Mouse (Mus musculus) ES-E14 (cell line): ENCODE results near the gene Ulk2. TPM values are rescaled to one million over a fixed set of nuclear protein-coding genes. Genes with fewer than 3 reads are reported as not detected.
A peak's percentile ranks its signal among the peaks of the same experiment; 100 is the strongest.

Experiments used
- DNase-seq: peaks from one replicate; pipeline ENCODE4 v3.0.0-alpha.2; 2013; ENCODE audit warnings: low read depth, low spot score
- H3K27ac ChIP-seq: 2 replicates; pipeline ENCODE4 v1.5.1; 2012; ENCODE audit warnings: low read depth, mild to moderate bottlenecking, low read length, moderate library complexity, mixed read lengths; ENCODE audit not compliant: poor library complexity, insufficient read depth, severe bottlenecking
- H3K36me3 ChIP-seq: 2 replicates; pipeline ENCODE4 v1.6.1; 2012; ENCODE audit warnings: mild to moderate bottlenecking, low read length, moderate library complexity, mixed read lengths; ENCODE audit not compliant: control insufficient read depth, poor library complexity, insufficient read depth, severe bottlenecking
- H3K4me1 ChIP-seq, 2 experiments: fragments of 150-350 bp in 1 of 2; sonication (generic) in 1 of 2; 2 replicates each; pipeline ENCODE4 v1.6.1; 2012; ENCODE audit warnings: low read length in 2 of 2, mild to moderate bottlenecking in 1 of 2, mixed read lengths in 1 of 2; ENCODE audit not compliant: control insufficient read depth in 2 of 2, insufficient read depth in 2 of 2, poor library complexity in 1 of 2
- H3K4me3 ChIP-seq, 2 experiments: fragments of 150-350 bp in 1 of 2; sonication (generic) in 1 of 2; 2 replicates each; pipeline ENCODE4 v1.5.1; 2012; ENCODE audit warnings: low read length in 2 of 2, low read depth in 1 of 2, mild to moderate bottlenecking in 1 of 2, mixed read lengths in 1 of 2; ENCODE audit not compliant: insufficient read depth in 1 of 2, poor library complexity in 1 of 2, severe bottlenecking in 1 of 2
- H3K9ac ChIP-seq: 2 replicates; pipeline ENCODE4 v1.6.1; 2012; ENCODE audit warnings: low read depth, mild to moderate bottlenecking, low read length, mixed read lengths; ENCODE audit not compliant: poor library complexity, insufficient read depth, severe bottlenecking
- H3K9me3 ChIP-seq: fragments of 150-350 bp; sonication (generic); 2 replicates; pipeline ENCODE4 v1.6.1; 2012; ENCODE audit warnings: low read depth, mild to moderate bottlenecking, low read length; ENCODE audit not compliant: control insufficient read depth, insufficient read depth
- CHD2 ChIP-seq: IDR thresholded peaks from 2 replicates; pipeline ENCODE4 v1.6.1; 2014; ENCODE audit warnings: mild to moderate bottlenecking, low read depth, low read length, inconsistent platforms
- HCFC1 ChIP-seq: IDR thresholded peaks from 2 replicates; pipeline ENCODE4 v1.6.1; 2012; ENCODE audit warnings: low read length, inconsistent platforms, borderline replicate concordance; ENCODE audit not compliant: insufficient read depth
- MAFK ChIP-seq: IDR thresholded peaks from 2 replicates; pipeline ENCODE4 v1.6.1; 2014; ENCODE audit warnings: mild to moderate bottlenecking, low read depth, low read length, inconsistent platforms; ENCODE audit not compliant: insufficient read depth
- ZC3H11A ChIP-seq: IDR thresholded peaks from 2 replicates; pipeline ENCODE4 v1.6.1; 2012; ENCODE audit warnings: low read depth, mild to moderate bottlenecking, inconsistent platforms, low read length, borderline replicate concordance
- ZNF384 ChIP-seq: IDR thresholded peaks from 2 replicates; pipeline ENCODE4 v1.6.1; 2012; ENCODE audit warnings: low read depth, low read length, inconsistent platforms
- in situ Hi-C, 2 experiments: fragments of 600-800 bp; cut with MboI; formaldehyde crosslinking; loops; one replicate each; pipeline ENCODE4 v1.15.1; 2025; ENCODE audit warnings: low sequenced_read_pairs in 2 of 2, inconsistent platforms in 1 of 2; ENCODE audit not compliant: unreplicated experiment in 2 of 2
- total RNA-seq: library from RNA; depleted of rRNA; stranded (reverse); fragments of 300-350 nt; gene quantifications from 2 replicates; pipeline ENCODE4 v1.2.3, GENCODE M21; 2012; rRNA removed

Ulk2 gene
- total RNA-seq, 1 experiment, result 4.3 TPM

DNA sequence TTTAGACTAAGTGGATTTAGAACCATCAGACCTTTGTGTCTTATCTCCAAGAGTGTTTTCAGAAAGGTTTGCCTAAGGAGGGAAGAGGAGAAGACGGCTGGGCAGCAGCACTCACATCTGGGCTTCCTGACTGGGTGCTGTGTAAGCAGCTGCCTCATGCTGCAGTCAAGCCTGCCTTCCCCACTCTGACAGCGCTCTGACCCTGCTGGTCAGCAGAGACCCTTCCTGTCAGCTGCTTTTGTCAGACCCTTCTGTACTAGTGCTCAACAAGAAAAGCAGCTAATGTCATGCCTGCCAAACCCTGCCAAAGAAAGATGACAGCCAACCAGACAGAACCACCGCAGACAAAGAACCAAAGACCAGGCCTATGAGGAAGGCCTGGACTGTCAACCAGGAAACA is 111.1 kb downstream of the Ulk2 start:
- peaks cover 11% of the 10 kb centered on the region for H3K36me3 ChIP-seq
- no peaks in the 10 kb centered on the region for H3K9me3 ChIP-seq
- H3K4me1 ChIP-seq, result no peaks in the 10 kb centered on the region
- H3K9ac ChIP-seq, result no peak overlapping the region
- in situ Hi-C loops, result no loop called here
- TF ChIP-seq ZNF384 (no peak), HCFC1 (no peak), ZC3H11A (no peak), CHD2 (no peak), MAFK (no peak)
- no peak for DNase-seq
- H3K27ac ChIP-seq, result no peak overlapping the region
- H3K4me3 ChIP-seq, result no peak overlapping the region

DNA sequence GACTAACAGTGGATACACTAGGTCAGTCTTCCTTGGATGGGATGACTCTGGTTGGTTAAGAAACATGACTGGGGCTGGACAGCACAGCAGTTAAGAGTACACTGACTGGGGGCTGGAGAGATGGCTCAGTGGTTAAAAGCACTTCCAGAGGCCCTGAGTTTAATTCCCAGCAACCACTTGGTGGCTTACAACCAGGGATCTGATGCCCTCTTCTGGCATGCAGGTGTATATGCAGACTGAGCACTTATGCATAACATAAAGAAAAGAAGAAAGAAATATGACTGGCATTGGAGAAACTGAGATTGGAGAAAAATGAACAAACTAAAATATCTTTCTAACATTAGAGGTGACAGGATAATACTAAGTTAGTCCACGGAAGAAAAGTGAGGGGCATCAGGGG is 114.4 kb downstream of the Ulk2 start:
- H3K9me3 ChIP-seq, result no peaks in the 10 kb centered on the region
- peaks cover 14% of the 10 kb centered on the region for H3K36me3 ChIP-seq
- H3K9ac ChIP-seq, result no peak overlapping the region
- no peak overlapping the region for H3K27ac ChIP-seq
- TF ChIP-seq CHD2 (no peak), MAFK (no peak), ZNF384 (no peak), ZC3H11A (no peak), HCFC1 (no peak)
- H3K4me3 ChIP-seq, result no peak overlapping the region
- in situ Hi-C loops, result no loop called here
- no peaks in the 10 kb centered on the region for H3K4me1 ChIP-seq
- no peak for DNase-seq

DNA sequence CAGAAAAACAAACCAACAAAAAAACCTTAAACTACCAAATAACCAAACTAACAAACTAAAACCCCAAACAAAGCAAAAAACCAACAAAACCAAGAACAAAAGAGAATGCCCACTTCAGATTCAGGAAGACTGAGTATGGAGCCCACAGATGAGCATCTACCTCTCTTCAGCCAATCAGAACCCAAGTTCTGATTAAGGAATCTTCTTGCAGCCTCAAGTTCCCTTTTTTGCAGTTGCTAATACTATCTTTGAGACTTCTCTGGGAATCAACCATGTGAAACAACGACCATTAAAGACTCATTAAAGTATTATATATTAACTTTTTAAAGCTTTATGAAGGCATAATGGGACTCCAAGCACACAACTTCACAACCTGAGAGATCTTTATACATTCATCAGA is 117.6 kb downstream of the Ulk2 start:
- no peak for TF ChIP-seq CHD2
- no peak for TF ChIP-seq MAFK
- no peak for TF ChIP-seq ZC3H11A
- TF ChIP-seq HCFC1, result no peak
- no peak for TF ChIP-seq ZNF384
- Histone ChIP-seq H3K4me1 (no peaks in the 10 kb centered on the region), H3K9me3 (no peaks in the 10 kb centered on the region), H3K9ac (no peak overlapping the region), H3K4me3 (no peak overlapping the region), H3K27ac (no peak overlapping the region), H3K36me3 (peaks cover 24% of the 10 kb centered on the region)
- in situ Hi-C loops, result no loop called here
- no peak for DNase-seq

GRCm38 (mm10) chr11:61732672-61733071 is 122.2 kb downstream of the Ulk2 start:
- TF ChIP-seq MAFK, result 0 out of 2 replicates have a peak, but pooled peaks have one; percentile 7
- TF ChIP-seq HCFC1, result no peak
- TF ChIP-seq ZNF384, result no peak
- TF ChIP-seq CHD2, result no peak
- TF ChIP-seq ZC3H11A, result no peak
- DNase-seq, result no peak
- Histone ChIP-seq H3K36me3 (peaks cover 24% of the 10 kb centered on the region), H3K4me3 (no peak overlapping the region), H3K27ac (no peak overlapping the region), H3K4me1 (no peaks in the 10 kb centered on the region), H3K9ac (no peak overlapping the region), H3K9me3 (no peaks in the 10 kb centered on the region)
- in situ Hi-C loops, result no loop called here

- no peak overlapping the region for H3K27ac ChIP-seq
- H3K4me3 ChIP-seq, result no peak overlapping the region
- H3K9ac ChIP-seq, result no peak overlapping the region
- in situ Hi-C loops, result no loop called here
- H3K9me3 ChIP-seq, result no peaks in the 10 kb centered on the region
- H3K4me1 ChIP-seq, result no peaks in the 10 kb centered on the region
- no peak for DNase-seq
- peaks cover 9% of the 10 kb centered on the region for H3K36me3 ChIP-seq
- no peak for TF ChIP-seq HCFC1
- TF ChIP-seq ZC3H11A, result no peak
- TF ChIP-seq MAFK, result no peak
- no peak for TF ChIP-seq ZNF384
- no peak for TF ChIP-seq CHD2
Observed at GRCm38 (mm10) chr11:61728037-61728436, 126.8 kb downstream of the Ulk2 start.

Other genes with a start within 250 kb of the Ulk2 start
- gene Grap, start 201.8 kb downstream of the Ulk2 start, total RNA-seq, result 0.16 and 1.5 TPM in 2 replicates
- gene Fam83g, start 171.0 kb downstream of the Ulk2 start, total RNA-seq, result 6.2 and 9.4 TPM in 2 replicates
- gene Slc5a10, start 134.2 kb downstream of the Ulk2 start, total RNA-seq, result 0.32 and 0.45 TPM in 2 replicates
- 29.3 and 35.7 TPM in 2 replicates for gene Prpsap2, start 93.0 kb downstream of the Ulk2 start, total RNA-seq
- gene Akap10, start 75.2 kb upstream of the Ulk2 start, total RNA-seq, result 23.5 and 24.2 TPM in 2 replicates
- gene Specc1, start 101.7 kb upstream of the Ulk2 start, total RNA-seq, result 15.3 and 19.9 TPM in 2 replicates